Mouse (Mus musculus) stomach, embryonic 16.5 days (tissue): Measurements from ENCODE around the gene Gatad2a. TPM values are rescaled to one million over a fixed set of nuclear protein-coding genes. Genes with fewer than 3 reads are reported as not detected.
"Not testable (repeated sequence)": the region's sequence is repeated elsewhere in the genome, so short reads cannot be mapped to it uniquely, and the experiment has no call there.

Experiments used
- ATAC-seq: fragments of 200-750 bp; cut with Nextera tagmentation; 2 replicates; pipeline ENCODE4 v1.8.0; 2017; ENCODE audit warnings: moderate number of reproducible peaks, moderate TSS enrichment; ENCODE audit not compliant: insufficient read depth, low FRiP score
- H3K27ac ChIP-seq: fragments of 300-500 bp; sonication (generic); 2 replicates; pipeline ENCODE4 v1.5.1; 2014; ENCODE audit warnings: low read length
- H3K27me3 ChIP-seq: fragments of 300-500 bp; sonication (generic); 2 replicates; pipeline ENCODE4 v1.6.1; 2014; ENCODE audit warnings: low read length, control low read depth, mixed read lengths; ENCODE audit not compliant: control insufficient read depth, insufficient read depth
- H3K36me3 ChIP-seq: fragments of 300-500 bp; sonication (generic); 2 replicates; pipeline ENCODE4 v1.6.1; 2014; ENCODE audit warnings: low read length; ENCODE audit not compliant: control insufficient read depth, insufficient read depth
- H3K4me1 ChIP-seq: fragments of 300-500 bp; sonication (generic); 2 replicates; pipeline ENCODE4 v1.6.1; 2014; ENCODE audit warnings: low read length, control low read depth, mixed read lengths; ENCODE audit not compliant: control insufficient read depth, insufficient read depth
- H3K4me2 ChIP-seq: fragments of 300-500 bp; sonication (generic); 2 replicates; pipeline ENCODE4 v1.6.1; 2014; ENCODE audit warnings: low read depth, low read length, mixed read lengths
- H3K4me3 ChIP-seq: fragments of 300-500 bp; sonication (generic); replicated peaks from 2 replicates; pipeline ENCODE4 v1.5.1; 2014; ENCODE audit warnings: mild to moderate bottlenecking, low read length
- H3K9ac ChIP-seq: fragments of 300-500 bp; sonication (generic); 2 replicates; pipeline ENCODE4 v1.6.1; 2014; ENCODE audit warnings: low read length
- H3K9me3 ChIP-seq: fragments of 300-500 bp; sonication (generic); replicated peaks from 2 replicates; pipeline ENCODE4 v1.6.1; 2016; ENCODE audit warnings: low read length, control low read depth; ENCODE audit not compliant: control insufficient read depth
- WGBS: fragments of 180-500 bp; shearing (Covaris S2); extraction: QIAGEN DNeasy Blood & Tissue Kit; methylation state at CpG from one replicate; pipeline ENCODE4 v1.1.7; 2014; 5-methylcytosine and 5-hydroxymethylcytosine counted together
- polyA plus RNA-seq: library from polyadenylated mRNA; unstranded; fragments of >200 nt; fragmentation: Nextera tagmentation; extraction: Ambion mirVana; gene quantifications from 2 replicates; pipeline ENCODE4 v1.2.1, GENCODE M21; 2015

Gene Gatad2a
- polyA plus RNA-seq, 1 experiment from 2014 or later, result 29.7 TPM

DNA sequence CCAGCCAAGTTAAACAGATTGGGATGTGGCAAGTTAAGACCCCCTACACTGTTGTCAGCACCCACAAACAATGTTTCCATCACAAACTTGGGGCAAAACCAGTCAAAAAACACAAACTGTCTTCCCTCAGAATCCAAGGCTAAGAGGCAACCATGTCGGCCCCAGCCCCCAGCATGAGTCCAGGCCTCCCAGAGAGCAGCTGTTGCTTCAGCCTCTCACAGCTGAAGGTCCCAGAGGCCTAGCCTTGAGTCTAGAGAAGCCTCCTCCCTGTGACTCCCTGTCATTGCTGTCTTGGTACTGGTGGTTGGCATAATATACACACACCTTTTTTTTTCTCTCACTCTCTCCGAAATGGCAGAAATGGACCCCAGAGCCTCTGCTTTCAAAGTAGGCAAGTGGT lies 39.5 kb downstream of the Gatad2a start:
- ATAC-seq, result no peak
- 66% methylated on average over 2 of the region's 2 CpGs for WGBS
- H3K27me3 ChIP-seq, result no peaks in the 10 kb centered on the region
- no peak overlapping the region for H3K27ac ChIP-seq
- no peak overlapping the region for H3K9ac ChIP-seq
- H3K4me2 ChIP-seq, result no peak overlapping the region
- H3K9me3 ChIP-seq, result no peaks in the 10 kb centered on the region
- no peak overlapping the region for H3K4me3 ChIP-seq
- no peaks in the 10 kb centered on the region for H3K36me3 ChIP-seq
- H3K4me1 ChIP-seq, result 0 out of 2 replicates have a peak, but pooled peaks cover 11% of the 10 kb centered on the region

DNA sequence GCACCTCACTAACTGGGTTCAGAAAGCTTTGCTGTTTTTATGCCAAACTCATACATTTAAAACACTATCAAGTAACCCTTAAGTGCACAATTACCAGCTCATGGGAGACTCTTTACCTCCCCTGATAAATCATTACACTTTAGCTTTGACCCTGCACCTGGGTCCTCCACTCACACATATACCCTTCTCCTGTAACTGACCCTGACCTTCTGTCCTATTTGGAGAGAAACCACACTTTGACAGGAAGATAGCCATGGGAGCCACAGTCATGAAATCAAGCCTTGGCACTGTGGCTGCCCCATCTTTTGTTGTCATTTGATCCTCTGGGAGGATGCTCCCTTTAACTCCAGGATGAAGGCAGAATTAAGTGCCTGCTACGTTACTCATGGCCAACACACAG lies 41.5 kb downstream of the Gatad2a start:
- WGBS, result 59% methylated on average over 1 of the region's 1 CpGs

DNA sequence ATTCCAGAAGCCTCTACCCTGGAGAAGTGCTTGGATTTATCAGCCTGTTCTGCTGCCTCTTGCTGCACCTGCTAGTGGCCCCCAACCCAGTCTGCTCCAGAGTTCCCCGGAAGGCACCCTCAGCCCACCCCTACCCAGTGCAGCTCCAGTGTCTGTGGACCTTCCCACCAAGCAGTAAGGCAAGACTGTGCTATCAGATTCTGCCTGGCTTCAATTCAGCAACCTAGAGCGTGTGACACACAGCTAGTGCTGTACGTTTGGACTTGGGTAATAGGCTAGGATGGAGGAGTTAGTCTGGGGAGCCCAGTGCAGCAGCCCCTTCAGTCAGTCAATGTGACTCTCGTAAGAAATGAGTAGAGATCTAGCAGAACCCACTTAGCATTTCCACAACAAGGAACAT lies 42.0 kb downstream of the Gatad2a start:
- H3K36me3 ChIP-seq, result no peaks in the 10 kb centered on the region
- no peak overlapping the region for H3K4me2 ChIP-seq
- H3K27me3 ChIP-seq, result no peaks in the 10 kb centered on the region
- ATAC-seq, result no peak
- peaks cover 6% of the 10 kb centered on the region; the same call in 1 of the 2 replicates for H3K4me1 ChIP-seq
- 70% methylated on average over 4 of the region's 4 CpGs for WGBS
- no peak overlapping the region for H3K4me3 ChIP-seq
- no peaks in the 10 kb centered on the region for H3K9me3 ChIP-seq
- no peak overlapping the region for H3K27ac ChIP-seq
- H3K9ac ChIP-seq, result no peak overlapping the region

More for the DNA sequence above, 41.5 kb downstream of the Gatad2a start:
- no peaks in the 10 kb centered on the region for H3K36me3 ChIP-seq
- H3K27me3 ChIP-seq, result no peaks in the 10 kb centered on the region
- no peak overlapping the region for H3K4me3 ChIP-seq
- peaks cover 10% of the 10 kb centered on the region; the same call in 1 of the 2 replicates for H3K4me1 ChIP-seq
- no peak overlapping the region for H3K9ac ChIP-seq
- no peak for ATAC-seq
- no peaks in the 10 kb centered on the region for H3K9me3 ChIP-seq
- no peak overlapping the region for H3K27ac ChIP-seq
- H3K4me2 ChIP-seq, result no peak overlapping the region

DNA sequence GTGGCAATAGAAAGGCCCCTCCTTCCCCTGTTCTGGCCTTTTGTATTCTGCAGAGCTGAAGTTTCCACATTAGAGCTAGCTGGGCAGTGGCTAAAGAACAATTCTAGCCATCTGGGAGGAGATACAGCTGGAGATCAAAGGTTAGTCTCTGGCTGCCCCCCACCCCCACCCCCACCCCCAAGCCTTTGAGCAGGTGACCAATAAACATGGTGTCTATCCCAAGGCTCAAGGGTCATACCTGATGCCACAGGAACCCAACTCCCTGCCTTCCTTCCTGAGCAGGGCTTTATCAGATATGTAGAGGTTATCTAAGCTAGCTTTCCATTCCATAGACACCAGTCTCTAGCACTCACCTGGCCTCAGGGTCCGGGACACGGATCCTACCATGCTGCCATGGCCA lies 45.9 kb downstream of the Gatad2a start:
- no peak overlapping the region for H3K4me3 ChIP-seq
- no peak overlapping the region for H3K27ac ChIP-seq
- ATAC-seq, result no peak
- H3K9me3 ChIP-seq, result no peaks in the 10 kb centered on the region
- no peaks in the 10 kb centered on the region for H3K27me3 ChIP-seq
- WGBS, result 84% methylated on average over 2 of the region's 2 CpGs
- no peak overlapping the region for H3K4me2 ChIP-seq
- H3K4me1 ChIP-seq, result no peaks in the 10 kb centered on the region; the same call in 1 of the 2 replicates
- no peaks in the 10 kb centered on the region; the same call in 1 of the 2 replicates for H3K36me3 ChIP-seq
- H3K9ac ChIP-seq, result no peak overlapping the region

DNA sequence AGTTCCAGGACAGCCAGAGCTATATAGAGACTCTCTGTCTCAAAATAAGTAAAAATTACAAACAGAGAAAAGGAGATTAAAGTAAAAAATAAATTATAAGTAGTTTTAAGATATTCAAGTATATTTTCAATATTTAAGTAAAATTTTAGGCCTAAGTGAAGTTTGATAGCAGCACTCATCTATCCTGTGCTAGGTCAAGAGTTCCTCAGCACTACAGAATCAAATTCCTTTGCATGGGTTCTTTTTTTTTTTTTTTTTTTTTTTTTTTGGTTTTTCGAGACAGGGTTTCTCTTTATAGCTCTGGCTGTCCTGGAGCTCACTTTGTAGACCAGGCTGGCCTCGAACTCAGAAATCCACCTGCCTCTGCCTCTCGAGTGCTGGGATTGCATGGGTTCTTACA lies 53.7 kb downstream of the Gatad2a start:
- 96% methylated on average over 2 of the region's 3 CpGs for WGBS
- not testable (repeated sequence) for H3K27ac ChIP-seq, H3K9me3 ChIP-seq, ATAC-seq, H3K9ac ChIP-seq, H3K36me3 ChIP-seq, H3K4me3 ChIP-seq, H3K4me2 ChIP-seq, H3K27me3 ChIP-seq
- H3K4me1 ChIP-seq, result peaks cover 13% of the 10 kb centered on the region

DNA sequence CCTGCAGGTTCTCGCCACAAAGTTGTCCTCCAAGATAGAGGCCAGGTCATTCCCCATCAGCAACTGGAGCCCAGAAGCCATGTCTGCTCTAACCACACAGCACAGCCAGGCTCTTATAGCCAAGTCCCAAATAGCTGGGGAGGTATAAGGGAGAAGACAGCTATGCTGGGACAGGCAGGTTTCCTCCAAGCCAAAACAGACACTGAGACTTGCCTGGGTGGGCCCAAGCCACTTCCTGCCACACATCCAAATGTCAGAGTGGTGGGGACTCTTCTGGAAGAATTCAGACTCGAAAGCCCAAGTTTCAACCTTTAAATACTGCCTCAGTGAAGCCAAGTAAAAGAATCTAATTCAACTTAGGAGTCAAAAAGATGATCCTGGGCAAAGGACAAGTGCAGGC lies 55.8 kb downstream of the Gatad2a start:
- no peaks in the 10 kb centered on the region for H3K9me3 ChIP-seq
- no peak overlapping the region for H3K9ac ChIP-seq
- H3K27me3 ChIP-seq, result no peaks in the 10 kb centered on the region
- no peaks in the 10 kb centered on the region for H3K36me3 ChIP-seq
- no peak overlapping the region for H3K27ac ChIP-seq
- no peak for ATAC-seq
- no peak overlapping the region for H3K4me2 ChIP-seq
- WGBS, result 86% methylated on average over 2 of the region's 2 CpGs
- H3K4me3 ChIP-seq, result no peak overlapping the region
- H3K4me1 ChIP-seq, result peaks cover 33% of the 10 kb centered on the region

DNA sequence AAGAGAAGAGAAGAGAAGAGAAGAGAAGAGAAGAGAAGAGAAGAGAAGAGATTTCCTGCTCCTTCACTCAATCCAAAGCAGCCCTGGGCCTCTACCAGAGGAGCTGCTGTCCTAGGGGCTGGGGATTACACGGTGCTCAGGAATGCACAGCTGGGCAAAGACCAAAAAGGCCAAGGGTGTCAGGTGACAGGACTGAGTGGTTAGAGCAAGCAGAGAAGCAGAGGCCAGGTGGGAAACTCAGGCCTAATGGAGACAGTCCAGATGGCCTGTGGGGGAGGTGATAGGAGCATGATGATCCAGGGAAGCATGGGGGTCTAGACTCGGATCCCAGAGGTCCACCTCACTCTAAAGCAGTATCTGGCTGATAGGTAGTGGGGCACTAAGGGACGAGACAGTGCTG lies 56.6 kb downstream of the Gatad2a start:
- H3K36me3 ChIP-seq, result no peaks in the 10 kb centered on the region
- ATAC-seq, result no peak
- WGBS, result 25% methylated on average over 3 of the region's 3 CpGs
- peaks cover 33% of the 10 kb centered on the region for H3K4me1 ChIP-seq
- no peak overlapping the region for H3K9ac ChIP-seq
- H3K9me3 ChIP-seq, result no peaks in the 10 kb centered on the region
- no peaks in the 10 kb centered on the region for H3K27me3 ChIP-seq
- no peak overlapping the region for H3K4me3 ChIP-seq
- no peak overlapping the region for H3K27ac ChIP-seq
- no peak overlapping the region for H3K4me2 ChIP-seq

DNA sequence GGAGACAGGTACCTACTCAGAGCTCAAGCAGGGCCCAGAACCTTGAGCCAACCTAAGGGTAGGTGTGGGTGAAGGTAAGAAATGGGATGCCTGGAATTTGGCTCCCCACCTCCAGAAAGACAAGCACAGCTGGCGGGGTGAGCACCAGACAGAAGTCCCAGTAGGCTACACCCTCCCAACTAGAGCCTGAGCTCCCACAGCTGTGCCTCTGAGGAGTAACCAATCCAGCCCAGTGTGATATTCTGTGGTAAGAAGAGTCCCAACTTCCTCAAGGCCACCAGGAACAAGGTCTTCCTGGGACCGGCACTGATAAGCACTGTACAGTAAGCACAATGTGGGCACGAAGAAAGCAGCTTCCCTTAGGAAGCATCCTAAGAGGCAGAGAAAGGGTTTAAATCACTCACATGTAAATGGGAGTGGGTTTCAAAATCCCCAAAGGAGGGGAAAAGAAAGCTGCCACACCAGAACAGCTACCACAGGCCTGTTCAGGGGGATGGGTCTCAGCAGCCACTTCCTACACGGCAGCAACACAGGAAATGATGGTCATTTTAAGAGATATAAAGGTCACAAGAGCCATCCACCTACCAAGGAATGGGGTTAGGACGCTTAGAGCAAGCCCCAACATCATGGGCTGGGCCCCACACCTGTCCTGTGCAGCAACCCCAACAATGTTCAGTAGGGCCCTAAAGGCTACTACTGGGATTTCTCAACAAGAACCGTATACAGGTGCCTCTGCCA lies 57.8 kb downstream of the Gatad2a start:
- H3K36me3 ChIP-seq, result no peaks in the 10 kb centered on the region
- 0 out of 2 replicates have a peak overlapping the region, but pooled peaks have one; percentile 21 for H3K27ac ChIP-seq
- H3K9ac ChIP-seq, result no peak overlapping the region
- H3K4me1 ChIP-seq, result peaks cover 33% of the 10 kb centered on the region
- ATAC-seq, result no peak
- H3K4me2 ChIP-seq, result no peak overlapping the region
- no peak overlapping the region for H3K4me3 ChIP-seq
- H3K9me3 ChIP-seq, result no peaks in the 10 kb centered on the region
- H3K27me3 ChIP-seq, result no peaks in the 10 kb centered on the region
- 63% methylated on average over 6 of the region's 6 CpGs for WGBS

DNA sequence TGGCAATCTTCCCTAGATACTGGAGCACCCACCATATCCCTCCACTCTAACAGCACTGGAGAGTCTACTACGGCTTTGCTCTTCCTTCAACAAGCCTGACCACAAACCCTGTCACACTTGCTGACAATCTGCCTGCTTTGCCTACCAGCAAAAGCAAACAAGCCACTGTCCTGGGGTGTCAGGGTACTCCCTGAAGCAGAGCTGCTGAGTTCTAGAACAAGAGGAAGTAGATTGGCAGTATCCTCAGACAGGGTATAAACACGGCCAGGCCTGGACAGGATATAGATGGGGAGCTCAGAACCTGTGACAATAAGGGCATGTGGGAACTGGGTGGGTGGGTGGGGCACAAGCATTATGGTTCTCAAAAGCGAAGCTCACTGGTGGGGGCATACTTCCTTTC lies 58.7 kb downstream of the Gatad2a start:
- Histone ChIP-seq H3K36me3 (no peaks in the 10 kb centered on the region), H3K27ac (no peak overlapping the region), H3K4me3 (no peak overlapping the region), H3K9me3 (no peaks in the 10 kb centered on the region), H3K4me2 (no peak overlapping the region), H3K9ac (no peak overlapping the region), H3K27me3 (no peaks in the 10 kb centered on the region), H3K4me1 (peaks cover 33% of the 10 kb centered on the region)
- WGBS, result 77% methylated on average over 3 of the region's 3 CpGs
- no peak for ATAC-seq
